Mouse (Mus musculus): ENCODE measurements around the gene Fam171a2. TPM values are rescaled to one million over a fixed set of nuclear protein-coding genes. Genes with fewer than 3 reads are reported as not detected.

Fam171a2 gene
- 100 to 1,000 TPM; 125 to 135 TPM for total RNA-seq (2021)

GRCm38 (mm10) chr11:102447497-102447896, at the start of gene Fam171a2:
TSS of gene Fam171a2 (minus strand) at chr11:102447682.
- intact Hi-C loops (cut with DNase I), result loop anchor here (10.0 kb wide), 1 partner anchor 207 kb away; no protein-coding TSS in a partner anchor

GRCm38 (mm10) chr11:102496732-102497131, 49.2 kb upstream of the Fam171a2 start:
- intact Hi-C loops (cut with DNase I), result no loop called here
- no peak for DNase-seq (ENCODE audit: extremely low spot score in 1 of 2, low spot score in 2 of 2)

More at GRCm38 (mm10) chr11:102447497-102447896, at the start of gene Fam171a2:
- peak; percentile 69 to 89 for DNase-seq (ENCODE audit: extremely low spot score in 1 of 2, low spot score in 2 of 2)

GRCm38 (mm10) chr11:102496206-102496605, 48.7 kb upstream of the Fam171a2 start:
- no peak for DNase-seq (ENCODE audit: extremely low spot score in 1 of 2, low spot score in 2 of 2)
- intact Hi-C loops (cut with DNase I), result no loop called here

GRCm38 (mm10) chr11:102495742-102496141, 48.3 kb upstream of the Fam171a2 start:
- DNase-seq (ENCODE audit: extremely low spot score in 1 of 2, low spot score in 2 of 2), result no peak
- intact Hi-C loops (cut with DNase I), result no loop called here

GRCm38 (mm10) chr11:102495114-102495513, 47.6 kb upstream of the Fam171a2 start:
- intact Hi-C loops (cut with DNase I), result no loop called here
- DNase-seq (ENCODE audit: extremely low spot score in 1 of 2, low spot score in 2 of 2), result no peak

GRCm38 (mm10) chr11:102494063-102494650, 46.7 kb upstream of the Fam171a2 start:
- intact Hi-C loops (cut with DNase I), result no loop called here
- no peak for DNase-seq (ENCODE audit: extremely low spot score in 1 of 2, low spot score in 2 of 2)

- DNase-seq (ENCODE audit: extremely low spot score in 1 of 2, low spot score in 2 of 2), result no peak
- intact Hi-C loops (cut with DNase I), result no loop called here
Measured at GRCm38 (mm10) chr11:102493241-102493640, 45.8 kb upstream of the Fam171a2 start.

- no peak for DNase-seq (ENCODE audit: extremely low spot score in 1 of 2, low spot score in 2 of 2)
- intact Hi-C loops (cut with DNase I), result loop anchor here (5.0 kb wide), 1 partner anchor 164 kb away; no protein-coding TSS in a partner anchor
Measured at GRCm38 (mm10) chr11:102487901-102488300, 40.4 kb upstream of the Fam171a2 start.

GRCm38 (mm10) chr11:102486733-102487386, 39.4 kb upstream of the Fam171a2 start:
- DNase-seq (ENCODE audit: extremely low spot score in 1 of 2, low spot score in 2 of 2), result peak; percentile 29 to 52
- intact Hi-C loops (cut with DNase I), result loop anchor here (5.0 kb wide), 1 partner anchor 165 kb away; no protein-coding TSS in a partner anchor

- no peak for DNase-seq (ENCODE audit: extremely low spot score in 1 of 2, low spot score in 2 of 2)
- intact Hi-C loops (cut with DNase I), result no loop called here
Measured at GRCm38 (mm10) chr11:102481779-102482178, 34.3 kb upstream of the Fam171a2 start.

- DNase-seq (ENCODE audit: extremely low spot score in 1 of 2, low spot score in 2 of 2), result no peak
- intact Hi-C loops (cut with DNase I), result no loop called here
Measured at GRCm38 (mm10) chr11:102480897-102481296, 33.4 kb upstream of the Fam171a2 start.

GRCm38 (mm10) chr11:102480111-102480510, 32.6 kb upstream of the Fam171a2 start:
- no peak for DNase-seq (ENCODE audit: extremely low spot score in 1 of 2, low spot score in 2 of 2)
- intact Hi-C loops (cut with DNase I), result no loop called here

- no peak for DNase-seq (ENCODE audit: extremely low spot score in 1 of 2, low spot score in 2 of 2)
- intact Hi-C loops (cut with DNase I), result no loop called here
Measured at GRCm38 (mm10) chr11:102479581-102479980, 32.1 kb upstream of the Fam171a2 start.

GRCm38 (mm10) chr11:102478671-102479070, 31.2 kb upstream of the Fam171a2 start:
- intact Hi-C loops (cut with DNase I), result no loop called here
- DNase-seq (ENCODE audit: extremely low spot score in 1 of 2, low spot score in 2 of 2), result no peak

GRCm38 (mm10) chr11:102475027-102475426, 27.5 kb upstream of the Fam171a2 start:
- intact Hi-C loops (cut with DNase I), result no loop called here
- DNase-seq (ENCODE audit: extremely low spot score in 1 of 2, low spot score in 2 of 2), result no peak

GRCm38 (mm10) chr11:102469648-102470357, 22.3 kb upstream of the Fam171a2 start, which contains the start of gene Itga2b:
TSS of gene Itga2b (minus strand) at chr11:102470122.
- intact Hi-C loops (cut with DNase I), result no loop called here
- DNase-seq (ENCODE audit: extremely low spot score in 1 of 2, low spot score in 2 of 2), result no peak

- peak; percentile 88 to 97 for DNase-seq (ENCODE audit: extremely low spot score in 1 of 2, low spot score in 2 of 2)
- intact Hi-C loops (cut with DNase I), result no loop called here
Measured at GRCm38 (mm10) chr11:102467041-102467631, 19.7 kb upstream of the Fam171a2 start.

GRCm38 (mm10) chr11:102465713-102466436, 18.4 kb upstream of the Fam171a2 start:
- DNase-seq (ENCODE audit: extremely low spot score in 1 of 2, low spot score in 2 of 2), result peak; percentile 59 to 75
- intact Hi-C loops (cut with DNase I), result no loop called here

- intact Hi-C loops (cut with DNase I), result no loop called here
- DNase-seq (ENCODE audit: extremely low spot score in 1 of 2, low spot score in 2 of 2), result no peak
Measured at GRCm38 (mm10) chr11:102464901-102465300, 17.4 kb upstream of the Fam171a2 start.

Data from left cerebral cortex, postnatal 10 days (tissue).